Comparison of ENCODE assay signal across 8 mouse cellular contexts in genomic region chr4:128806043-128806826, GRCm38 (mm10). TPM values are rescaled to one million over a fixed set of nuclear protein-coding genes. Genes with fewer than 3 reads are reported as not detected.
A peak's percentile ranks its signal among the peaks of the same experiment; 100 is the strongest.
DNase-seq lines count a peak whose midpoint lies in the region; ATAC-seq lines count a peak whose summit lies in the region.

TSS of gene Zfp362 (minus strand) at chr4:128806045.

- H3K27me3 ChIP-seq in heart, embryonic 13.5 days (replicated peaks), result no peaks in the 10 kb centered on the region

- ATAC-seq in heart, embryonic 13.5 days (ENCODE audit: extremely low read depth, insufficient number of reproducible peaks, low FRiP score, low TSS enrichment), result peak; percentile 29; the same call in 1 of the 2 replicates
- no peak for ATAC-seq in erythroid progenitor cell, adult 5-6 weeks (replicated peaks; ENCODE audit: low FRiP score, poor library complexity, severe bottlenecking)

- DNase-seq in CD8-positive naive resting alpha-beta T cell, adult 2 months (ENCODE audit: low read depth in 2 of 2, low spot score in 2 of 2), result peak; percentile 32 to 43
- DNase-seq in ZHBTc4 (ENCODE audit: low read depth, low spot score), result peak; percentile 57
- peak; percentile 83 for DNase-seq in embryo, embryonic 9.5 days (ENCODE audit: extremely low spot score)
- DNase-seq in large intestine, adult 2 months (ENCODE audit: low read depth, low spot score), result no peak
- peak; percentile 59 for DNase-seq in lung, postnatal 14 days
- DNase-seq in right cerebral cortex, postnatal 25 days, result peak; percentile 51

- no peaks in the 10 kb centered on the region for H3K9me3 ChIP-seq in heart, embryonic 13.5 days

- H3K36me3 ChIP-seq in heart, embryonic 13.5 days, result no peaks in the 10 kb centered on the region

- H3K4me1 ChIP-seq in heart, embryonic 13.5 days, result peaks cover 48% of the 10 kb centered on the region

- H3K27ac ChIP-seq in heart, embryonic 13.5 days (replicated peaks), result peak within 1 kb of the TSS; percentile 96

- WGBS in heart, embryonic 13.5 days, result under 1% methylated on average over 64 of the region's 111 CpGs
- under 1% methylated on average over 86 of the region's 111 CpGs for WGBS in large intestine, adult 2 months

- peak within 1 kb of the TSS; percentile 100 for H3K9ac ChIP-seq in heart, embryonic 13.5 days

- peak within 1 kb of the TSS; percentile 93 for H3K4me2 ChIP-seq in heart, embryonic 13.5 days

- peak within 1 kb of the TSS; percentile 87 for H3K4me3 ChIP-seq in heart, embryonic 13.5 days

RNA-seq across cellular contexts. Expression of gene Zfp362, which starts in this region (rescaled TPM):
- polyA plus RNA-seq in heart, embryonic 13.5 days (2015; fragmentation: Nextera tagmentation; extraction: Ambion mirVana), result 19.2 and 20.9 TPM in 2 replicates
- 11.7 and 13.6 TPM in 2 replicates for polyA plus RNA-seq in large intestine, adult 2 months (2012; rRNA removed)
- 8.6 and 10.5 TPM in 2 replicates for total RNA-seq in erythroid progenitor cell, adult 5-6 weeks (2015; ENCODE audit: low replicate concordance)
- 0.08 and 0.26 TPM in 2 replicates for total RNA-seq in erythroid progenitor cell, adult 5-6 weeks (2017; ENCODE audit: low replicate concordance)
